Mouse (Mus musculus): ENCODE measurements at regions not wholly inside any gene's neighbourhood (a gene's known extent, or its start where the extent isn't known, plus 50 kb on each side); places are given as distances from the start of the nearest gene placed in this dataset.
A peak's percentile ranks its signal among the peaks of the same experiment; 100 is the strongest.

- DNase-seq (ENCODE audit: low spot score) = no peak
Observed at GRCm38 (mm10) chr11:40624126-40624778, 70.8 kb downstream of the Mat2b start.

- DNase-seq (ENCODE audit: low spot score) = no peak
Observed at GRCm38 (mm10) chr11:40620036-40620435, 75.0 kb downstream of the Mat2b start.

GRCm38 (mm10) chr11:40603008-40603407 lies 92.0 kb downstream of the Mat2b start:
- no peak for DNase-seq (ENCODE audit: low spot score)

DNA sequence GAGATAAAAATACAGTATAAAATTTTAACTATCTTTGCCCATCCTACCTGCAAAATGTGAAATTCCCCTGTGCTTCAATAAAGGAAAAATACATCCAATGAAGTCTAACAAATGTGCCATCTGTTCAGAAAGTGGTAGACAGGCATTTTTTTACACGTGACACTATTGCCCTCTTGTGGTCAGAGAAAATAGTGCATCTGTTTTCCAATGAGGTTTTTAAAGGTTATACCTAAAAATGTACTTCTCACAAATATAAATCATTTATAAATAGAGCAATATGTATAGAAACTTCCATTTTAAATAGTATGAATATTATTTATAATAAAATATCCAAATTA lies 93.5 kb downstream of the Mat2b start:
- peak; percentile 27 for DNase-seq (ENCODE audit: low spot score)

GRCm38 (mm10) chr11:40600773-40601571 lies 94.0 kb downstream of the Mat2b start:
- DNase-seq (ENCODE audit: low spot score) = no peak

- no peak for DNase-seq (ENCODE audit: low spot score)
Observed at GRCm38 (mm10) chr11:40599956-40600772, 94.8 kb downstream of the Mat2b start.

- DNase-seq (ENCODE audit: low spot score) = no peak
Observed at GRCm38 (mm10) chr11:40596347-40596746, 98.7 kb downstream of the Mat2b start.

- no peak for DNase-seq (ENCODE audit: low spot score)
Observed at GRCm38 (mm10) chr11:40592056-40592455, 102.9 kb downstream of the Mat2b start.

GRCm38 (mm10) chr11:40573758-40574139 lies 121.3 kb downstream of the Mat2b start:
- no peak for DNase-seq (ENCODE audit: low spot score)

- DNase-seq (ENCODE audit: low spot score) = no peak
Observed at GRCm38 (mm10) chr11:40572953-40573757, 121.8 kb downstream of the Mat2b start.

DNA sequence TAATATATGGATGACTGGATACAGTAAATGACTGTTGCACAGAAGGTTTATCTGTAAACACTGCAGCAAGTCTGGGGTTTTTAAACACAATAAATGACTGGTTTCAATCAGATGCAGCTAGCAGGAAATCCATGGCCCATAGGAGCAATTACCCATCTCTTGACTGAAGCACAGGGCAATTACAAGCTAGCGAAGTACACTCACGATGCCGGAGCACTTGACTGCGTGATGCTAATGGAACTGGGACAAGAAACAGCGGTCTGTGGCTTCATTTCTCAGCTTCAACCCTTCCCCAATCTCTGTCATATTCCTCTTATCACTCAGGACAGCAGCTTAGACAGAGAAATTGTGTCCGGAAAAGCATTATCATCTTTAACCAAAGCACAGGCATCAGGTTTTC lies 132.1 kb downstream of the Mat2b start:
- DNase-seq (ENCODE audit: low spot score) = no peak

GRCm38 (mm10) chr11:40561983-40562382 lies 133.0 kb downstream of the Mat2b start:
- no peak for DNase-seq (ENCODE audit: low spot score)

DNA sequence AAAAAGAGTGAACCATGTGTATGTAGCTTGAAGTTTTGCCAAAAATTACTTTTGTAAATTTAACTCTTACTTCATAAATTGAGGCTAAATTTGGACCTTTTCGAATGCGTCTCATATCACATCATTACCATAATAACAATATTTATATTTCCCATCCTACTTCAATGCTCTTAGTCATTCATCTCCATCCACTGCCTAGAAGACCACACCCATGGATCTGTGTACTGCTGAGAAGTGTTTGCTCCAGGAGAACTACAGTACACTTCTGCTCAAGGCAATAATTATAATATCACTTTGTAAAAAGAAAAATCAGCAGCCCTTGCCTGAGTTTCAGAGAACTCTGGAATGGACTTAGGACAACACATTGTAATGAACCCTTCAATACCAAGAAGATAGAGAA lies 133.6 kb downstream of the Mat2b start:
- DNase-seq (ENCODE audit: low spot score) = no peak

- DNase-seq (ENCODE audit: low spot score) = no peak
Observed at GRCm38 (mm10) chr11:40558486-40558885, 136.5 kb downstream of the Mat2b start.

DNA sequence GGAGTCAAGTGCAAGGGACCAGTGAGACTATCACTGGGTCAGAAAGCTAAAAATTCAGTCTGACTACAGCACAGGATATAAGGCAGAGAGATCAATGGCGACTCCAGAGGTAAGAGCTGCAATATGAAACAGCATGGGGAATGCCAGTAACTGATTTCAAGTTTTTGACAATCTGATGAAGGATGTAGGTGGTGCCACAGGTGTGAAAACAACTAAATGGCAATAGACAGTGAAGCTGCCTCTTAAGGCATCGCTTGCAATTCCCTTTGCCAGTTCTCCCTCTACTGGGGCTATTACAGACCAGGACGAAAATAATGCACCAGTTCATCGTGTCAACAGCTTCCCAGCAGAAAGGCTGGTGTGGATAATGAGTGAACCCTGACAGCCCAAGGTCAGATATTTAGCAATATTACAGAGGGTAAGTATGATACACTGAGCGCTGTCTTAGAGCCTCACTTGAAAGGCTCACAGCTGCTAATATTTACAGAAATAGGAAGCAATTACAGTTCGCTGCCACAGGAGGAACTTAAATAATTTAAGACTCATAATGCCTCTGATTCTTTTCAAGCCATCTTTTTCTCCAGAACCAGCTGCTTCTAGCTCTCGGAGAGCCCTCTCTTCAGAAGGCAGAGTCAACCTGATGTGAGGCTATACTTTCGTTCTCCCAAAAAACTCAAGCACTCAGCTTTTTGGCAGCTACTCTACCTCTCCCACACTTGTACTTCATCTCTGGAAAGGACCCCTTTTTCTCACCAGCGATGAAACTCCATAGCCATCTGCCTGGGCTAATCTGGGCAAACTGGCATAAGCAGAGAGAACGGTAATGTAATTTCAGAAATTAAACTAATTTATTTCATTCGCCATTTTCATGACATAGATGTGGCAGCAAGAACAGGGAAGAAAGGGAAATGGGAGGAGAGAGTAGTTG lies 139.9 kb downstream of the Mat2b start:
- DNase-seq (ENCODE audit: low spot score) = no peak

GRCm38 (mm10) chr11:40552054-40552453 lies 142.9 kb downstream of the Mat2b start:
- no peak for DNase-seq (ENCODE audit: low spot score)

DNA sequence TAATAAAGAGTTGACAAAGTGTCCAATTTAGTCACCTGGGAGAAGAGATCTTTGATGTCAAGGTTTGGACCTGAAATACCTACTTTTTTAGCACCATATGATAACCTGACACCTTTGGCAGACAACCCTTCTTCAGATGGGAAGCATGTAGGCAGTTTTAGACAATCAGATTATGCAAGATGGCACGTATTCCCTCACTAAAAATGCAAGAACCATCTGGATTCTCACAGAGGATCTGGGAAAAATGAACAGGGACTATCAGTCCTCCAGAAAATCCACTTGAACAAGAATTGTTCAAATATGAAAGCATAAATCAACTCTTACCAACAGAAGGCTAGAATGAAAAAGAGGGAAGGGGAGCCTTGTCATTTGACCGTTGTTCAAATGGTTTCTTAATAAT lies 148.4 kb downstream of the Mat2b start:
- no peak for DNase-seq (ENCODE audit: low spot score)

- no peak for DNase-seq (ENCODE audit: low spot score)
Observed at GRCm38 (mm10) chr11:40545537-40545936, 149.5 kb downstream of the Mat2b start.

DNA sequence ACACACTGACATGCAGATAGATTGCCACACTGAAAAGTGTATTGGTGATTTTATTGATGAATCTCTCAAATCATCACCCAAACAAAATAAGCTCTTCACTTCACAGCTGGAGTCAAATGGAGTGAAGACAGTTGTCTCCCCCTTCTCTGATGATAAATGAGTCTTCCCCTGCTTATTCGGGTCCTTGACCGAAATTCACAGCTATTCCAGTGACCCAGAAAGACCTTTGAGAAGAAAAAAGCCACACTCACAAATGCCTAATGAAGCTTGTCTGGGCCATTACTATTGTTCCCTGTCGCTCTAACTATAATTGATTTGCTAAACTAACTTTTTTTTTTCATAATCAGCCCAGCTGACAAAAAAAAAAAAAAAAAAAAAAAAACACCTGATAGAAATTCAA lies 154.8 kb downstream of the Mat2b start:
- no peak for DNase-seq (ENCODE audit: low spot score)

DNA sequence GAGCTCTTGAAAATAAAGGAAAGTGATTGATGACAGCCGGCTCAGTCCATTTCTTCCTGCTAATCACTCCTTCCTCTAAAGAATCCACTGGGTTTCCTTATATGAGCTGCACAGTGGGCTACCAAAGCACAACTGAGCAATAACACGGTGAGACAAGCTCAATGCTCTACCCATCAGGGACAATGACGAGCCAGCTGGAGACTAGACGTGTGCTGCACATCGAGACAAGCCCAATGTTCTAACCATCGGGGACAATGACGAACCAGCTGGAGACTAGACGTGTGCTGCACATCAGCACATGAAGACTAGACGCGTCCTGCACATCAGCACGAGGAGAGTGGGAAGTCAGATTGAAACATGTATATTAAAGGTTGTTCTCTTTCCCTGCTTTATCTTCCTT lies 155.2 kb downstream of the Mat2b start:
- no peak for DNase-seq (ENCODE audit: low spot score)
